Mouse (Mus musculus) bone marrow macrophage, adult 2 months (primary cell): ENCODE measurements at regions not wholly inside any gene's neighbourhood (a gene's known extent, or its start where the extent isn't known, plus 50 kb on each side); places are given as distances from the start of the nearest gene placed in this dataset.

Experiments used
- H3K27ac ChIP-seq: 2 replicates; pipeline ENCODE4 v1.5.1; 2012; ENCODE audit warnings: low read depth, low read length; ENCODE audit not compliant: insufficient read depth
- H3K4me1 ChIP-seq: 2 replicates; pipeline ENCODE4 v1.6.1; 2012; ENCODE audit warnings: low read length; ENCODE audit not compliant: control insufficient read depth, insufficient read depth
- H3K4me3 ChIP-seq: 2 replicates; pipeline ENCODE4 v1.5.1; 2012; ENCODE audit warnings: mild to moderate bottlenecking, low read length, moderate library complexity; ENCODE audit not compliant: insufficient read depth
- CTCF ChIP-seq: IDR thresholded peaks from 2 replicates; pipeline ENCODE4 v1.5.1; 2012; ENCODE audit warnings: low read depth, mild to moderate bottlenecking, low read length, moderate library complexity
- POLR2A ChIP-seq: IDR thresholded peaks from 2 replicates; pipeline ENCODE4 v1.6.1; 2012; ENCODE audit warnings: mild to moderate bottlenecking, low read depth, low read length, borderline replicate concordance

GRCm38 (mm10) chr7:36313751-36314150 is 384.2 kb upstream of the Tshz3 start:
- Histone ChIP-seq H3K4me1 (no peaks in the 10 kb centered on the region), H3K4me3 (no peak overlapping the region), H3K27ac (no peak overlapping the region)
- TF ChIP-seq POLR2A (no peak), CTCF (no peak)

DNA sequence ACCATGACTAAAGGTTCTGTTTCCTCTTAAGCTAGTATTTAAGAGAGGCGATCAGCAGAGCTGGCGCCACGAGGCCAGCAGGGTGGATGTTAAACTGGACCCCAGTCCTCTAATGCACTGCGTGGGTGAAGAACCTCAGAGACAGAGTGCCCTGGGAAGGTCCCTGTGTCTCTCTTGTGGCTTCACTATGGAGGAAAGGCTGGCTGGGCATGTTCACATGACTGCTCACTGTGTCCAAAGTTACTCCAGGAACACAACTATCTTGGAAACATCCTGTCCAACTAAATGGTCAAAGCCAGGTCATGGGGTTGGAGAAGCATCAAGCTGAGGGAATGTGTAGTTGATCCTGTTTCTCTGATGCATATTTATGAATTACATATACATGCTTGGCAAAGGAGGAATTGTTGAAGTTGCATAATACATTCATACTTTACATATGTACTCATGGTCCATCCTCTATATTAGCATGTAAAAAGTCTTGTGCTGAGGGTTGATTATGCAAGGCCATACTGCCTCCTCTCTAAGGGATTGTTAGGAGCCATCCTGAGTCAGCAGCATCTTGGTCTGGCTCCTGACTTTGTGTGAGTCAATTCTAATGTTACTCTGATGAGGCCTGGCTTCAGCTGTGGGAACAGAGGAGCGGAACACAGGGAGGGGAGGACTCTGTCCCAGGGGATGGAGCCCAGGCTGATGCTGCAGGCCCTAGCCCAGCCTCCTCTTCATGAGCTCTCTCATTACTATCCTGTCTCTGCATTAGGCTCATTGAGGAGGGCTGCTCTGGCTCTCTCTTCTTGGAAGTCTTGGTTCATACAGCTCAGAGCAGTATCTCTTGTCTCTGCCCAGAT is 387.9 kb upstream of the Tshz3 start:
- Histone ChIP-seq H3K27ac (no peak overlapping the region), H3K4me3 (no peak overlapping the region), H3K4me1 (no peaks in the 10 kb centered on the region)
- no peak for TF ChIP-seq POLR2A
- TF ChIP-seq CTCF = no peak

GRCm38 (mm10) chr7:36308726-36309125 is 389.2 kb upstream of the Tshz3 start:
- TF ChIP-seq POLR2A = no peak
- TF ChIP-seq CTCF = no peak
- Histone ChIP-seq H3K4me3 (no peak overlapping the region), H3K4me1 (no peaks in the 10 kb centered on the region), H3K27ac (no peak overlapping the region)

DNA sequence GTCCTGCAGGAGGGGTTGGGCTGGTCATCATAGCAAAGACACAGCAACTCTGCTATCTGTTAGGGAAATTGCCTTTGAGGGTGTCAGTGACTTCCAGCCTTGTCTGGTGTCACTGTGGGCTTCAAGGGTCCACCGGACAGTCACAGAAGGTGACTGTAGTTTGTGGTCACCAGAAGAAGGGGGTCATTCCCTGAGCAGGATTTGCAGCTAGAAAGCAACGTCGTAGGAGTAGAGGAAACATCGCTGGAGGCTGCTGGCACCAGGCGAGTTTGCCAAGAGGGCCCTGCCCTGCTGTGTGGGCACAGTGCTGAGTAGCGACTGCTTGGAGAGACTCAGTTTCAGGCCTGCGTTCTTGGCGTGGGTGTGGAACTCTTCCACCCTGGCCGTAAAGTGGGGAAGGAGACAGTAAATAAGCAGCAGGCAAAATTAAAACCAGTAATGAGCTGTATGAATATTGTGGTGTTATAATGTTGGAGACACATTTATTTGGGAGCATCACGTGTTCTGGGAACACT is 389.8 kb upstream of the Tshz3 start:
- TF ChIP-seq POLR2A (no peak), CTCF (no peak)
- no peak overlapping the region for H3K27ac ChIP-seq
- H3K4me3 ChIP-seq = no peak overlapping the region

DNA sequence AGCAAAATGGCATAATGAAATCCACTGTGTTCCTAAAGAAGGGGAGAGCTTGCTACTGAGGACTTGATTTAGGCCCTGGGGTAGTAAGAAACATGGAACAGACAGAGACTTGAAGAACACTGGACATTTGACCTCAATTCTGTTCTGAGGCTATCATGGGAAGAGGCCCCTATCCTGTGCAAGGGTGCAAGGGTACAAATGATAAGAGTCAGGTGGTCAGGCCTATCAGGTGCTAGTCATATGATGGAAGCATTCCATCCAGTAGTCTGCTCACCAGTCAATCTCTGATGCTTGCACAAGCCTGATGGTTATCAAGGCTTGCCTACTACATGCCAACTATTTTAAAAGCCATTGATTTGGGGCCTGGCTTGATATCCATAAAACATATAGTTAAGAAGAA is 420.6 kb upstream of the Tshz3 start:
- Histone ChIP-seq H3K4me1 (no peaks in the 10 kb centered on the region), H3K4me3 (no peak overlapping the region), H3K27ac (no peak overlapping the region)
- TF ChIP-seq CTCF = no peak
- TF ChIP-seq POLR2A = no peak

More for the DNA sequence above, 389.8 kb upstream of the Tshz3 start:
- H3K4me1 ChIP-seq = no peaks in the 10 kb centered on the region

DNA sequence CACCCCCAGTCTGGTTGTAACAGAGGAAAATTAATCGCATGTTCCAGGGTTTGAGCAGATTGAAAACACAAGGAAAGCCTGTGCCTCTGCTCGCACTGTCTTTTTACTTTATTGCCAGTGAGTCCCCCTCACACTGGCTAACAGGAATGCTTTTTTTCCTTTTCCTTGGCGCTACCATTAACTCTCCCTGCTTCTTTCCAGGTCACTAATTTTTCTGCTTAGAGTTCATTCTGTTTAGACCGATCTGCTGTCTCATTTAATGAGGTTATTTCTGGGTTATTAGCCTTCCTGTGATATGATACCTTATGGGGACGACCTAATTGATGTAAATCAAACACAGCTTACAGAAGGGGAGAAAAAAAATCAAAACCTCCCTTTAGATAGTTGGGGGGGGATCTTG is 429.0 kb upstream of the Tshz3 start:
- H3K4me3 ChIP-seq = no peak overlapping the region
- H3K4me1 ChIP-seq = no peaks in the 10 kb centered on the region
- no peak overlapping the region for H3K27ac ChIP-seq
- TF ChIP-seq POLR2A (no peak), CTCF (no peak)

DNA sequence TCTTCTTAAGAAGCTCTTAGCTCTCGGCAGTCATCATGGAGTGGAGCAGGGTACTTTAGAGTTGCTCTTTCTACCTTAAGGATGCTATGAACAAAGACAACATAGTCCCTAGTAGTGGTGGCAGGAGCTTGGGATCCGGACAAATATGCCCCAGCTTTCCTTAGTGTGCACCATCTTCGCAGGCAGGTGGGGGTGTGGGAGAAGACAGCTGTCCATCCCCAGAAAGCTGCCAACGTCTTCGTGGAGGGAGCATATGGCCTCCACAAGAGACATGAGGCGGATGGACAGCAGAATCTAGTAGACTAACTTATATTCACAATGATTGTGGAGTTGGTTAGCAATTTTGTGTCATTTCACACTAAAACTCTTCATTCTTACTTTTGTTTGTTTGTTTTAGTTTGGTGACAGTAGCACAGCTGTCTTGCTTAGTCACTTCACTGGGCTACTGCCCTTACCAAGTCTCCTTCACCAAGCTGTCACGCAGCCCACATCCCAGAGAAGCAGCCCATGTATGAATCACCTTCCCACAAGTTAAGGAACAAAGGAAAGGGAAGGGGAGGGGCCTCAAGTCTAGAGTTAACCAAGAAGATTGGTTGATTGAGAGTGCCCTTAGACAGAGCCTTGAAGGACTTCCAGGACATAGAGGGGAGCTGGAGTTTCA is 432.6 kb upstream of the Tshz3 start:
- H3K27ac ChIP-seq = no peak overlapping the region
- H3K4me1 ChIP-seq = no peaks in the 10 kb centered on the region
- H3K4me3 ChIP-seq = no peak overlapping the region
- TF ChIP-seq CTCF (no peak), POLR2A (no peak)

- Histone ChIP-seq H3K4me1 (no peaks in the 10 kb centered on the region), H3K4me3 (no peak overlapping the region), H3K27ac (no peak overlapping the region)
- TF ChIP-seq CTCF (no peak), POLR2A (no peak)
Measured at GRCm38 (mm10) chr7:36262124-36262710, 435.7 kb upstream of the Tshz3 start.

DNA sequence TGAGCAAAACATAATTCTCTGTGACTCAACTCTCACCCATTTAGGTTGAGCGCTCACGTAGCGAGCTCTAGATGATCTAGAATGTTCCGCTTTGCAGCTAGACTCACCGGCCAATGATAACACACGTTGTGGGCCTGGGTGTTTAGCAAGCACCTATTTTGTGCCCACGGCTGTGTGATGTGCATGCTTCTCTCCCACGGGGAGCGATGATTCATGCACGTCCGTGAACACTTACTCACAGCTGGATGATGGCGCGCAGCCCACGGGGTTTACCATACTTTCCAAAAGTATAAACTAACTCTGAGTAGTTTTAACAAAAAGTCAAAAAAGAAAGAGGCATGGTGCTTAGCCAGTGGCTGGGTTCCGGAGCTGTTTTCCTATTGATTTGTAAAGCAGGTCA is 440.8 kb upstream of the Tshz3 start:
- TF ChIP-seq POLR2A (no peak), CTCF (no peak)
- no peak overlapping the region for H3K4me3 ChIP-seq
- H3K4me1 ChIP-seq = no peaks in the 10 kb centered on the region
- H3K27ac ChIP-seq = no peak overlapping the region

- Histone ChIP-seq H3K4me3 (no peak overlapping the region), H3K4me1 (no peaks in the 10 kb centered on the region), H3K27ac (no peak overlapping the region)
- TF ChIP-seq POLR2A (no peak), CTCF (no peak)
Measured at GRCm38 (mm10) chr7:36247356-36247755, 444.6 kb upstream of the Zfp507 start.
